8 mouse cellular contexts compared by ENCODE assay signal in genomic region chr12:29136850-29137268, GRCm38 (mm10).
DNase-seq lines count a peak whose midpoint lies in the region; ATAC-seq and TF ChIP-seq lines count a peak whose summit lies in the region.

No protein-coding gene starts in this region.

- H3K9ac ChIP-seq in embryonic facial prominence, embryonic 11.5 days (replicated peaks; ENCODE audit: low read length): no peak overlapping the region
- 0 out of 2 replicates have a peak overlapping the region, but pooled peaks have one; percentile 13 for H3K9ac ChIP-seq in hindbrain, embryonic 16.5 days (ENCODE audit: low read depth, low read length)
- H3K9ac ChIP-seq in limb, embryonic 14.5 days (ENCODE audit: low read depth, low read length, severe bottlenecking): no peak overlapping the region
- H3K9ac ChIP-seq in stomach, embryonic 16.5 days (ENCODE audit: low read length): no peak overlapping the region

- no peak for TF ChIP-seq POLR2A in limb, embryonic 14.5 days (IDR thresholded peaks at IDR 0.05; ENCODE audit: borderline replicate concordance, extremely low read depth, insufficient read depth, insufficient read length)

- DNase-seq in embryonic facial prominence, embryonic 11.5 days (ENCODE audit: low spot score): no peak
- DNase-seq in embryonic facial prominence, embryonic 10.5 days (ENCODE audit: low spot score): no peak
- DNase-seq in adrenal gland, postnatal 36 days: peak; percentile 74 to 85
- DNase-seq in limb, embryonic 14.5 days (ENCODE audit: low spot score): peak; percentile 34
- DNase-seq in adipocyte (ENCODE audit: low spot score): no peak

- WGBS in embryonic facial prominence, embryonic 11.5 days: 87% methylated on average over 5 of the region's 5 CpGs
- WGBS in embryonic facial prominence, embryonic 10.5 days: 87% methylated on average over 5 of the region's 5 CpGs
- 16% methylated on average over 5 of the region's 5 CpGs for WGBS in hindbrain, embryonic 16.5 days
- WGBS in limb, embryonic 14.5 days: 53% methylated on average over 5 of the region's 5 CpGs
- 62% methylated on average over 5 of the region's 5 CpGs for WGBS in stomach, embryonic 16.5 days

- H3K4me1 ChIP-seq in embryonic facial prominence, embryonic 11.5 days (ENCODE audit: control insufficient read depth, insufficient read depth, low read length): no peaks in the 10 kb centered on the region
- peaks cover 8% of the 10 kb centered on the region; the same call in 1 of the 2 replicates for H3K4me1 ChIP-seq in embryonic facial prominence, embryonic 10.5 days
- peaks cover 32% of the 10 kb centered on the region for H3K4me1 ChIP-seq in hindbrain, embryonic 16.5 days (ENCODE audit: control insufficient read depth, insufficient read depth, low read depth, low read length)
- peaks cover 4% of the 10 kb centered on the region; the same call in 1 of the 2 replicates for H3K4me1 ChIP-seq in limb, embryonic 14.5 days (ENCODE audit: control insufficient read depth, insufficient read depth, low read length)
- no peaks in the 10 kb centered on the region for H3K4me1 ChIP-seq in stomach, embryonic 16.5 days (ENCODE audit: control insufficient read depth, insufficient read depth, low read length)

- H3K36me3 ChIP-seq in embryonic facial prominence, embryonic 11.5 days (replicated peaks; ENCODE audit: control insufficient read depth, insufficient read depth, low read depth, low read length): no peaks in the 10 kb centered on the region
- H3K36me3 ChIP-seq in embryonic facial prominence, embryonic 10.5 days (replicated peaks): no peaks in the 10 kb centered on the region
- no peaks in the 10 kb centered on the region for H3K36me3 ChIP-seq in hindbrain, embryonic 16.5 days (ENCODE audit: control insufficient read depth, insufficient read depth, low read length)
- no peaks in the 10 kb centered on the region for H3K36me3 ChIP-seq in limb, embryonic 14.5 days (ENCODE audit: control insufficient read depth, insufficient read depth, low read length)
- no peaks in the 10 kb centered on the region for H3K36me3 ChIP-seq in stomach, embryonic 16.5 days (ENCODE audit: control insufficient read depth, insufficient read depth, low read length)

- H3K27me3 ChIP-seq in embryonic facial prominence, embryonic 11.5 days (ENCODE audit: control insufficient read depth, insufficient read depth, low read length): no peaks in the 10 kb centered on the region
- no peaks in the 10 kb centered on the region for H3K27me3 ChIP-seq in embryonic facial prominence, embryonic 10.5 days (replicated peaks; ENCODE audit: low read depth, poor library complexity, severe bottlenecking)
- no peaks in the 10 kb centered on the region for H3K27me3 ChIP-seq in hindbrain, embryonic 16.5 days (replicated peaks; ENCODE audit: control insufficient read depth, insufficient read depth, low read length)
- H3K27me3 ChIP-seq in limb, embryonic 14.5 days (ENCODE audit: control insufficient read depth, insufficient read depth, low read length): no peaks in the 10 kb centered on the region
- no peaks in the 10 kb centered on the region for H3K27me3 ChIP-seq in stomach, embryonic 16.5 days (ENCODE audit: control insufficient read depth, insufficient read depth, low read length)

- 0 out of 2 replicates have a peak, but pooled peaks have one; percentile 48 for ATAC-seq in embryonic facial prominence, embryonic 11.5 days (replicated peaks; ENCODE audit: insufficient number of reproducible peaks, low FRiP score, low TSS enrichment, low read depth)
- peak; percentile 18; the same call in 1 of the 2 replicates for ATAC-seq in frontal cortex, adult (ENCODE audit: low TSS enrichment)
- peak; percentile 85 for ATAC-seq in hindbrain, embryonic 16.5 days
- peak; percentile 21; the same call in 1 of the 2 replicates for ATAC-seq in limb, embryonic 14.5 days (ENCODE audit: low FRiP score, low read depth)
- peak; percentile 38; the same call in 1 of the 2 replicates for ATAC-seq in stomach, embryonic 16.5 days (ENCODE audit: insufficient read depth, low FRiP score)

- no peaks in the 10 kb centered on the region for H3K9me3 ChIP-seq in embryonic facial prominence, embryonic 11.5 days (replicated peaks; ENCODE audit: control insufficient read depth, low read length)
- H3K9me3 ChIP-seq in embryonic facial prominence, embryonic 10.5 days: no peaks in the 10 kb centered on the region
- H3K9me3 ChIP-seq in hindbrain, embryonic 16.5 days (ENCODE audit: control insufficient read depth, low read length): no peaks in the 10 kb centered on the region
- H3K9me3 ChIP-seq in limb, embryonic 14.5 days (ENCODE audit: control insufficient read depth, low read length): no peaks in the 10 kb centered on the region
- H3K9me3 ChIP-seq in stomach, embryonic 16.5 days (replicated peaks; ENCODE audit: control insufficient read depth, low read length): no peaks in the 10 kb centered on the region

- no peak overlapping the region for H3K4me2 ChIP-seq in embryonic facial prominence, embryonic 11.5 days (ENCODE audit: low read depth, low read length)
- no peak overlapping the region for H3K4me2 ChIP-seq in hindbrain, embryonic 16.5 days (ENCODE audit: low read length)
- H3K4me2 ChIP-seq in limb, embryonic 14.5 days (replicated peaks; ENCODE audit: low read depth, low read length, severe bottlenecking): no peak overlapping the region
- no peak overlapping the region for H3K4me2 ChIP-seq in stomach, embryonic 16.5 days (ENCODE audit: low read depth, low read length)

- no peak overlapping the region for H3K27ac ChIP-seq in embryonic facial prominence, embryonic 11.5 days (replicated peaks; ENCODE audit: low read depth, low read length)
- H3K27ac ChIP-seq in embryonic facial prominence, embryonic 10.5 days (replicated peaks): no peak overlapping the region
- H3K27ac ChIP-seq in hindbrain, embryonic 16.5 days (ENCODE audit: low read depth, low read length): peak overlapping the region; percentile 74
- no peak overlapping the region for H3K27ac ChIP-seq in limb, embryonic 14.5 days (replicated peaks; ENCODE audit: low read depth, low read length)
- H3K27ac ChIP-seq in stomach, embryonic 16.5 days (ENCODE audit: low read length): no peak overlapping the region

- H3K4me3 ChIP-seq in embryonic facial prominence, embryonic 11.5 days (ENCODE audit: low read depth, low read length): no peak overlapping the region
- no peak overlapping the region for H3K4me3 ChIP-seq in embryonic facial prominence, embryonic 10.5 days
- H3K4me3 ChIP-seq in hindbrain, embryonic 16.5 days (ENCODE audit: low read length): no peak overlapping the region
- H3K4me3 ChIP-seq in limb, embryonic 14.5 days (replicated peaks; ENCODE audit: low read length): no peak overlapping the region
- H3K4me3 ChIP-seq in stomach, embryonic 16.5 days (replicated peaks; ENCODE audit: low read length): no peak overlapping the region

Comparison
In these comparisons a context has a peak if more than half of its experiments do, and no peak if none do; other contexts are left out.
1. ATAC-seq: peak in every context shown above with its lines; median percentile 85 in hindbrain, embryonic 16.5 days; 48 in embryonic facial prominence, embryonic 11.5 days; 38 in stomach, embryonic 16.5 days; 21 in limb, embryonic 14.5 days; 18 in frontal cortex, adult.
2. DNase-seq: peak in adrenal gland, postnatal 36 days (2 of 2) and limb, embryonic 14.5 days (single experiment); none in embryonic facial prominence, embryonic 11.5 days (single experiment), embryonic facial prominence, embryonic 10.5 days (single experiment) and adipocyte (single experiment).